Mouse (Mus musculus) retina, embryonic 14.5 days (tissue): ENCODE measurements around the gene Gnl3l.

Experiments
- DNase-seq: peaks from one replicate; pipeline ENCODE4 v3.0.0-alpha.2; 2015; ENCODE audit warnings: low spot score

Gnl3l gene

GRCm38 (mm10) chrX:151016938-151017877 is at the start of gene Gnl3l:
TSS of gene Gnl3l (minus strand) at chrX:151017322.
- peak; percentile 91 for DNase-seq

GRCm38 (mm10) chrX:151066071-151066666 is 49.0 kb upstream of the Gnl3l start:
- DNase-seq: no peak

GRCm38 (mm10) chrX:151061615-151062299 is 44.6 kb upstream of the Gnl3l start:
- DNase-seq: no peak

- DNase-seq: no peak
Measured at GRCm38 (mm10) chrX:151059346-151059745, 42.2 kb upstream of the Gnl3l start.

- DNase-seq: peak; percentile 29
Measured at GRCm38 (mm10) chrX:151055559-151055958, 38.4 kb upstream of the Gnl3l start.

GRCm38 (mm10) chrX:151054489-151054888 is 37.4 kb upstream of the Gnl3l start:
- DNase-seq: no peak

- DNase-seq: no peak
Measured at GRCm38 (mm10) chrX:151050337-151050736, 33.2 kb upstream of the Gnl3l start.

- no peak for DNase-seq
Measured at GRCm38 (mm10) chrX:151049661-151050215, 32.6 kb upstream of the Gnl3l start.

GRCm38 (mm10) chrX:151047431-151048058 is 30.4 kb upstream of the Gnl3l start:
- no peak for DNase-seq

GRCm38 (mm10) chrX:151046777-151047430 is 29.8 kb upstream of the Gnl3l start:
- peak; percentile 90 for DNase-seq

GRCm38 (mm10) chrX:151046321-151046720 is 29.2 kb upstream of the Gnl3l start:
- DNase-seq: no peak

- no peak for DNase-seq
Measured at GRCm38 (mm10) chrX:151045850-151046249, 28.7 kb upstream of the Gnl3l start, which contains the start of gene Fgd1. TSS of gene Fgd1 (plus strand) at chrX:151046150.

- no peak for DNase-seq
Measured at GRCm38 (mm10) chrX:151041223-151041622, 24.1 kb upstream of the Gnl3l start.

GRCm38 (mm10) chrX:151031400-151031799 is 14.3 kb upstream of the Gnl3l start:
- no peak for DNase-seq

- DNase-seq: no peak
Measured at GRCm38 (mm10) chrX:151018798-151019197, 1.7 kb upstream of the Gnl3l start.

GRCm38 (mm10) chrX:151017897-151018296 is 775 bp upstream of the Gnl3l start:
- DNase-seq: no peak

GRCm38 (mm10) chrX:150996775-150997174 is 20.3 kb downstream of the Gnl3l start:
- DNase-seq: no peak

GRCm38 (mm10) chrX:150981621-150982020 is 35.5 kb downstream of the Gnl3l start:
- DNase-seq: no peak

- no peak for DNase-seq
Measured at GRCm38 (mm10) chrX:150975424-150975823, 41.7 kb downstream of the Gnl3l start.

- peak; percentile 8 for DNase-seq
Measured at GRCm38 (mm10) chrX:150963027-150963426, 54.1 kb downstream of the Gnl3l start.

GRCm38 (mm10) chrX:150960702-150961101 is 56.4 kb downstream of the Gnl3l start:
- DNase-seq: no peak
